Mouse (Mus musculus) cerebellum, adult 2 months (tissue): ENCODE results near the gene Myo3a.

ENCODE experiments used
- CTCF ChIP-seq: fragments of 200-500 bp; IDR thresholded peaks from 2 replicates; pipeline ENCODE4 v1.5.1; 2011; ENCODE audit warnings: low read depth, mild to moderate bottlenecking, control low read depth, low read length, moderate library complexity, borderline replicate concordance; ENCODE audit not compliant: insufficient read depth
- POLR2A ChIP-seq: fragments of 200-500 bp; IDR thresholded peaks from 2 replicates; pipeline ENCODE4 v1.6.1; 2011; ENCODE audit warnings: low read length, control low read depth, borderline replicate concordance; ENCODE audit not compliant: insufficient read depth

GRCm38 (mm10) chr2:22617951-22618350, 390.6 kb downstream of the Myo3a start:
- no peak for TF ChIP-seq POLR2A
- no peak for TF ChIP-seq CTCF
